Mouse (Mus musculus): ENCODE data around the gene H2-Oa. TPM values are rescaled to one million over a fixed set of nuclear protein-coding genes. Genes with fewer than 3 reads are reported as not detected.

The H2-Oa gene
- polyA plus RNA-seq, 1 experiment from 2014 or later: 0.20 TPM

DNA sequence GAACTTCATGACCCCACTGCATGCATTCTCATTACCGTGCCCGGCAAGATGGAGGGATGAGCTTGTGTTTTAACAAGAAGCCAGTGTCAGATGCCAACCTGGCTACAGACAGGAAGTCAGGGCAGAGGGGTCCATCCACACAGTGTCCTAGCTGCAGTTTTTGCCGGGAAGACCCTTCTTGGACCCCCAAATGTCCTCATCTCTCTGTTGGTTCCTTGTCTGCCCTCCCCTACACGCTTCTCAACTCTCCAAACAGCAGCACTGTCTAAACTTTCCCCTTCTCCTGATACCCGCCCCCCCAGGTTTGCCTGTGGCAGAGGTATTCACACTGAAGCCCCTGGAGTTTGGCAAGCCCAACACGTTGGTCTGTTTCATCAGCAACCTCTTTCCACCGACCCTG lies 45.5 kb downstream of the H2-Oa start:
- Histone ChIP-seq H3K9ac (replicated peaks; ENCODE audit: low read length) (no peak overlapping the region), H3K4me1 (ENCODE audit: control insufficient read depth, insufficient read depth, low read length) (no peaks in the 10 kb centered on the region), H3K27me3 (ENCODE audit: control insufficient read depth, insufficient read depth, low read length) (peaks cover 5% of the 10 kb centered on the region), H3K36me3 (replicated peaks; ENCODE audit: control insufficient read depth, insufficient read depth, low read depth, low read length) (no peaks in the 10 kb centered on the region), H3K27ac (replicated peaks; ENCODE audit: low read depth, low read length) (no peak overlapping the region), H3K4me3 (ENCODE audit: low read depth, low read length) (no peak overlapping the region), H3K9me3 (replicated peaks; ENCODE audit: control insufficient read depth, low read length) (no peaks in the 10 kb centered on the region), H3K4me2 (ENCODE audit: low read depth, low read length) (no peak overlapping the region)
- DNase-seq (ENCODE audit: low spot score) (no peak), ATAC-seq (replicated peaks; ENCODE audit: insufficient number of reproducible peaks, low FRiP score, low TSS enrichment, low read depth) (no peak)
- 74% methylated on average over 7 of the region's 7 CpGs for WGBS

DNA sequence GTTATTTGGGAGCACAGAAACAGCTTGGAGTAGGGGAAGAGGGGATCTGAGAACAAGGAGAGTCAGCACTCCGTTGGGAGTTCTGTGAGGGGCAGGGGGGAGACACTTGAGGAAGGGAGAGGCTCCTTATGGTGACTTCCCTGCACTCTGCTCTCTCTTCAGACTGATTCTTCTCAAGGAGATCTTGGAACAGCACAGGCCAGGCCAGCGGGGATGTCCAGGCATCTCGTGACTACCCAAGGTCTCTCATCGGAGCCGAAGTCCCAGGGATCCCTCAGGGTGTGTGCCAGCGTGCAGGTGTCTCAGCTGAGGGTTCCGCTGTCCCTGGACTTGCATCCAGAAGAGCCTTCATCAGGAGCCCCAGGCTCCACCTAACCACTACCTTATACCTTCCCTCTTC lies 46.5 kb downstream of the H2-Oa start:
- Histone ChIP-seq H3K27ac (replicated peaks; ENCODE audit: low read depth, low read length) (no peak overlapping the region), H3K4me2 (ENCODE audit: low read depth, low read length) (no peak overlapping the region), H3K36me3 (replicated peaks; ENCODE audit: control insufficient read depth, insufficient read depth, low read depth, low read length) (no peaks in the 10 kb centered on the region), H3K4me1 (ENCODE audit: control insufficient read depth, insufficient read depth, low read length) (no peaks in the 10 kb centered on the region; the same call in 1 of the 2 replicates), H3K9me3 (replicated peaks; ENCODE audit: control insufficient read depth, low read length) (no peaks in the 10 kb centered on the region), H3K27me3 (ENCODE audit: control insufficient read depth, insufficient read depth, low read length) (peaks cover 5% of the 10 kb centered on the region), H3K4me3 (ENCODE audit: low read depth, low read length) (no peak overlapping the region), H3K9ac (replicated peaks; ENCODE audit: low read length) (no peak overlapping the region)
- WGBS: 78% methylated on average over 7 of the region's 7 CpGs
- DNase-seq (ENCODE audit: low spot score): no peak
- no peak for ATAC-seq (replicated peaks; ENCODE audit: insufficient number of reproducible peaks, low FRiP score, low TSS enrichment, low read depth)

DNA sequence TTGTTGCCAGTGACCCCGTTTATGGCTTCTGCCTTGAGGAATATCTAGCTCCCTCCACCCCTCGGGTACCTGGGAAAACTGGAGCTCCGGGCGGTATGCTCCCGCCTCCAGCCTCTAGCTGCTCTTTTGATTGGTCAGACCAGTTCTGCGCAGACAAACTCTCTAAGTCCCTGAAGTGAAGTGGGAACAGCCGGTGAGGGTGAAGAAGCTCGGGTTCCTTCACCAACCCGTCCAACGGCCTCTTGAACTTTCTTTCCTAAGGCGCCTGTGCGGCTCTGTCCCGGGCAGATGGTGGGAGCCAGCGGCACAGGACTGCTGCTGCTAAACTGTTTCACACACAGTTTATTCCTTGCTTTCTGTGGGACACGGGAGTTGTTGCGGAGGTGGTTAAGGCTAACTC lies 47.3 kb downstream of the H2-Oa start:
- Histone ChIP-seq H3K4me2 (ENCODE audit: low read depth, low read length) (peak overlapping the region; percentile 60), H3K36me3 (replicated peaks; ENCODE audit: control insufficient read depth, insufficient read depth, low read depth, low read length) (no peaks in the 10 kb centered on the region), H3K4me1 (ENCODE audit: control insufficient read depth, insufficient read depth, low read length) (no peaks in the 10 kb centered on the region; the same call in 1 of the 2 replicates), H3K4me3 (ENCODE audit: low read depth, low read length) (peak overlapping the region; percentile 29), H3K9me3 (replicated peaks; ENCODE audit: control insufficient read depth, low read length) (no peaks in the 10 kb centered on the region), H3K27me3 (ENCODE audit: control insufficient read depth, insufficient read depth, low read length) (peaks cover 5% of the 10 kb centered on the region), H3K9ac (replicated peaks; ENCODE audit: low read length) (no peak overlapping the region; the same call in 1 of the 2 replicates), H3K27ac (replicated peaks; ENCODE audit: low read depth, low read length) (no peak overlapping the region)
- DNase-seq (ENCODE audit: low spot score): peak; percentile 74
- no peak for ATAC-seq (replicated peaks; ENCODE audit: insufficient number of reproducible peaks, low FRiP score, low TSS enrichment, low read depth)
- WGBS: 2% methylated on average over 16 of the region's 16 CpGs

DNA sequence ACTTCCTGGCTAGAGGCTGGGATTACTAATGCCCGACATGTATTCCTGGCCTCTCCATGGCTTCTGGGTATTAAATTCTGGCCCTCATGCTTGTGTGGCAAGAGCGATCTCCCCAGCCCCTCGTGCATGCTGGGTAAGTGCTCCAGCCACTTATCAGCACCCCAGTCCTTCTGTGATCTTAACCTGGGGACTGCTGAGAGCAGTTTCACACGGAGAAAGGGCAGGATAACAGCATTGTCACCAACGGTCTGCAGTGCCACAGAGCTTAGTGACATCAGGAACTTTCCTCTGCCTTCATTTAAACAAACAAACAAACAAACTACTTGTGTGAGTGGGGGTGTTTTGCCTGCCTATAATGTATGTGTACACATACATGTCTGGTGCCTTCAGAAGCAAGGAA lies 48.1 kb downstream of the H2-Oa start:
- WGBS: 10% methylated on average over 5 of the region's 5 CpGs
- Histone ChIP-seq H3K9me3 (replicated peaks; ENCODE audit: control insufficient read depth, low read length) (no peaks in the 10 kb centered on the region), H3K27me3 (ENCODE audit: control insufficient read depth, insufficient read depth, low read length) (peaks cover 5% of the 10 kb centered on the region), H3K4me1 (ENCODE audit: control insufficient read depth, insufficient read depth, low read length) (no peaks in the 10 kb centered on the region; the same call in 1 of the 2 replicates), H3K36me3 (replicated peaks; ENCODE audit: control insufficient read depth, insufficient read depth, low read depth, low read length) (no peaks in the 10 kb centered on the region), H3K4me2 (ENCODE audit: low read depth, low read length) (peak overlapping the region; percentile 60; the same call in 1 of the 2 replicates), H3K9ac (replicated peaks; ENCODE audit: low read length) (no peak overlapping the region; the same call in 1 of the 2 replicates), H3K4me3 (ENCODE audit: low read depth, low read length) (no peak overlapping the region; the same call in 1 of the 2 replicates), H3K27ac (replicated peaks; ENCODE audit: low read depth, low read length) (no peak overlapping the region)
- DNase-seq (ENCODE audit: low spot score) (no peak), ATAC-seq (replicated peaks; ENCODE audit: insufficient number of reproducible peaks, low FRiP score, low TSS enrichment, low read depth) (no peak)

DNA sequence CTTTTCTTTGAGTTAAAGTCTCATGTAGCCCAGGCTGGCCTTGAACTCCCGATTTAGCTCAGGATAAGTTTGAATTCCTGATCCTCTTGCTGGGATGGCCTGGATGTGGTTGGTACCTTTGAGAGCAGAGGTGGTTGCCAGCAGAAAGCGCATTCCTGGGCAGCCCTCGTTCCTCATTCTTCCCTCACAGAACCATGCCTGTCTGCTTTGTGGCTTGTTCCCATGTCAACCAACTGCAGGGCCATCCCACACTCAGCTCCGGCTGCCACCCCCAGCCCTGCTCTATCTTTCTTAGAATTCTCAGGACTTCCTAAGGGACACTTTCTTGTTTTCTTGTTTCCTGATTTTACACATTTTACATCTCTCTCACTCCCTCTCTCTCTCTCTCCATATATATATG lies 49.3 kb downstream of the H2-Oa start:
- 60% methylated on average over 4 of the region's 4 CpGs for WGBS
- Histone ChIP-seq H3K9me3 (replicated peaks; ENCODE audit: control insufficient read depth, low read length) (no peaks in the 10 kb centered on the region), H3K36me3 (replicated peaks; ENCODE audit: control insufficient read depth, insufficient read depth, low read depth, low read length) (no peaks in the 10 kb centered on the region), H3K27me3 (ENCODE audit: control insufficient read depth, insufficient read depth, low read length) (peaks cover 5% of the 10 kb centered on the region), H3K4me1 (ENCODE audit: control insufficient read depth, insufficient read depth, low read length) (no peaks in the 10 kb centered on the region; the same call in 1 of the 2 replicates), H3K9ac (replicated peaks; ENCODE audit: low read length) (no peak overlapping the region), H3K27ac (replicated peaks; ENCODE audit: low read depth, low read length) (no peak overlapping the region), H3K4me3 (ENCODE audit: low read depth, low read length) (no peak overlapping the region), H3K4me2 (ENCODE audit: low read depth, low read length) (no peak overlapping the region)
- ATAC-seq (replicated peaks; ENCODE audit: insufficient number of reproducible peaks, low FRiP score, low TSS enrichment, low read depth) (no peak), DNase-seq (ENCODE audit: low spot score) (no peak)

DNA sequence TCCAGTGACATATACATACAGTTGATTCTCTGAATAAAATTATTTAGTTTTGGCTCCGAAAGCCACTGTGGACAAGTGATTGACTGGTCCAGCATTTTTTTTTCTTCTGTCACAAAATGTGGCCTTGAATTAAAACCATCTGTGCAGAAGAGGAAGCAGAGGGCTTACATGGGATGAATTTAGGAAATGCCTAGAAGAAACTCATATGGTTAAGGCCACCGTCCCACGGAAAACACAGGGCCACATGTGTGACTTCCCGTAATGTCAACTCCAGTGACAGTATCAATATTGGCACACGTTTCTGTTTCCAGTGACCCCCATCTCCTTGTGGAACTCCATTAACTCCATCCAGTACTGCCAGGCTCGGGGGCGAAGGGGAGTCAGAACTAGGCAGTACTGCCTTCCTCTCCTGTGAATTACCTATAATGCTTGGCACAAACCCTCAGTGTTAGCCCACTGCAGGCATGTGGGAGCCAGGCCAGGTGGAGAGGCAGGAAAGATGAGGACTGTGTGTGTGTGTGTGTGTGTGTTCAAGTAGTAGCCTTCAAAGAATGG lies 50.4 kb downstream of the H2-Oa start:
- ATAC-seq (replicated peaks; ENCODE audit: insufficient number of reproducible peaks, low FRiP score, low TSS enrichment, low read depth): no peak
- 47% methylated on average over 7 of the region's 7 CpGs for WGBS
- DNase-seq (ENCODE audit: low spot score): no peak
- Histone ChIP-seq H3K27ac (replicated peaks; ENCODE audit: low read depth, low read length) (no peak overlapping the region), H3K4me3 (ENCODE audit: low read depth, low read length) (no peak overlapping the region), H3K4me2 (ENCODE audit: low read depth, low read length) (no peak overlapping the region), H3K36me3 (replicated peaks; ENCODE audit: control insufficient read depth, insufficient read depth, low read depth, low read length) (no peaks in the 10 kb centered on the region), H3K9ac (replicated peaks; ENCODE audit: low read length) (no peak overlapping the region), H3K4me1 (ENCODE audit: control insufficient read depth, insufficient read depth, low read length) (no peaks in the 10 kb centered on the region; the same call in 1 of the 2 replicates), H3K9me3 (replicated peaks; ENCODE audit: control insufficient read depth, low read length) (no peaks in the 10 kb centered on the region), H3K27me3 (ENCODE audit: control insufficient read depth, insufficient read depth, low read length) (peaks cover 5% of the 10 kb centered on the region)

DNA sequence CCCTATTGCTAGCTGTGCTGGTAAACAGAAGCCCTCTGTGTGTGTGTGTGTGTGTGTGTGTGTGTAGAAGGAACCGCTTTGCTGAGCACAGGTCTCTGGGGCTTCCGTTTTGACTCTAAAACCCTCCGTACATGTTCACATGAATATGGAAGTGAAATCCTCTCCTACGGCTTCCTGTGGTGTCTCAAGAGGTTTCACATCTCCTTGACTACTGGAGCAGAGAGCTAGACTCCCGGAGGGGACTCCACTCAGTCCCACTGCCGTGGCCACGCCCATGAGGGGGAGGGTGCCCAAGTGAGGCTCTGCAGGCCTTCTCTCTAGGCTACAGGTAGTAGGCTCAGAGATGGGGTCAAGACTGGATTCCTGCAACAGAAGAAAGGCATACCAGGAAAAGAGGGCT lies 50.9 kb downstream of the H2-Oa start, which contains the start of gene H2-DMb2:
Gene H2-DMb2, plus strand, starts transcription at position 275 of the 400 bp plus-strand sequence.
- no peak for ATAC-seq (replicated peaks; ENCODE audit: insufficient number of reproducible peaks, low FRiP score, low TSS enrichment, low read depth)
- H3K4me2 ChIP-seq (ENCODE audit: low read depth, low read length): no peak within 1 kb of the TSS; the same call in 1 of the 2 replicates
- WGBS: 27% methylated on average over 7 of the region's 7 CpGs

DNA sequence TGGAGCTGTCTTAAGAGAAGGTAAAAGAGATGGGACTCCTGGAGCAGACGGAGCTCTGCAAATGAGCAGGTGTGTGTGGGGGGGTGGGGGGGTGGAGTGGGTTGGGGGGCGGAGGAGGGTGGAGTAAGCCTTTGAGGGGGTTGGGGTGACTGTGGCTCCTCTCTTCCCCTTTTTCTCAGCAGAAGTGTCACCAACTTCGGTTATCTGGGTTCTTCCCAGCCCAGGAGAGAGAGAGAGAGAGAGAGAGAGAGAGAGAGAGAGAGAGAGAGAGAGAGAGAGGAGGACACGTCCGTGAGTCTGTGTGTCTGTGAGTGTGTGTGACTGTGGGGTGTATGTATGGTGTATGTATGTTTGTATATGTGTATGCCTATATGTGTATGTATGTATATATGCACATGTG lies 51.3 kb downstream of the H2-Oa start:
- H3K27me3 ChIP-seq (ENCODE audit: control insufficient read depth, insufficient read depth, low read length): no peaks in the 10 kb centered on the region; the same call in none of the 2 replicates
- no peak overlapping the region for H3K27ac ChIP-seq (replicated peaks; ENCODE audit: low read depth, low read length)
- WGBS: 73% methylated on average over 5 of the region's 5 CpGs
- DNase-seq (ENCODE audit: low spot score) (no peak), ATAC-seq (replicated peaks; ENCODE audit: insufficient number of reproducible peaks, low FRiP score, low TSS enrichment, low read depth) (no peak)
- no peak overlapping the region for H3K9ac ChIP-seq (replicated peaks; ENCODE audit: low read length)
- H3K4me3 ChIP-seq (ENCODE audit: low read depth, low read length): no peak overlapping the region
- H3K4me2 ChIP-seq (ENCODE audit: low read depth, low read length): no peak overlapping the region
- H3K9me3 ChIP-seq (replicated peaks; ENCODE audit: control insufficient read depth, low read length): no peaks in the 10 kb centered on the region
- no peaks in the 10 kb centered on the region for H3K36me3 ChIP-seq (replicated peaks; ENCODE audit: control insufficient read depth, insufficient read depth, low read depth, low read length)
- no peaks in the 10 kb centered on the region; the same call in 1 of the 2 replicates for H3K4me1 ChIP-seq (ENCODE audit: control insufficient read depth, insufficient read depth, low read length)

More for the DNA sequence above, 50.9 kb downstream of the H2-Oa start, which contains the start of gene H2-DMb2:
- Histone ChIP-seq H3K9me3 (replicated peaks; ENCODE audit: control insufficient read depth, low read length) (no peaks in the 10 kb centered on the region), H3K9ac (replicated peaks; ENCODE audit: low read length) (no peak within 1 kb of the TSS), H3K27ac (replicated peaks; ENCODE audit: low read depth, low read length) (no peak within 1 kb of the TSS), H3K4me3 (ENCODE audit: low read depth, low read length) (no peak within 1 kb of the TSS), H3K27me3 (ENCODE audit: control insufficient read depth, insufficient read depth, low read length) (peaks cover 4% of the 10 kb centered on the region), H3K36me3 (replicated peaks; ENCODE audit: control insufficient read depth, insufficient read depth, low read depth, low read length) (no peaks in the 10 kb centered on the region), H3K4me1 (ENCODE audit: control insufficient read depth, insufficient read depth, low read length) (no peaks in the 10 kb centered on the region; the same call in 1 of the 2 replicates)
- peak; percentile 35 for DNase-seq (ENCODE audit: low spot score)
